Mouse (Mus musculus) lung, embryonic 14.5 days (tissue): ENCODE measurements around the gene C5ar2. TPM values are rescaled to one million over a fixed set of nuclear protein-coding genes. Genes with fewer than 3 reads are reported as not detected.

Experiments used
- ATAC-seq: fragments of 200-750 bp; cut with Nextera tagmentation; 2 replicates; pipeline ENCODE4 v1.8.0; 2017; ENCODE audit warnings: mild to moderate bottlenecking, moderate TSS enrichment, moderate library complexity; ENCODE audit not compliant: insufficient read depth
- DNase-seq: peaks from one replicate; pipeline ENCODE4 v3.0.0-alpha.2; 2015
- H3K27ac ChIP-seq: fragments of 300-500 bp; sonication (generic); 2 replicates; pipeline ENCODE4 v1.5.1; 2014; ENCODE audit warnings: low read depth, mild to moderate bottlenecking, moderate library complexity
- H3K27me3 ChIP-seq: fragments of 300-500 bp; sonication (generic); 2 replicates; pipeline ENCODE4 v1.6.1; 2014; ENCODE audit warnings: low read length, control low read depth; ENCODE audit not compliant: insufficient read depth
- H3K36me3 ChIP-seq: fragments of 300-500 bp; sonication (generic); 2 replicates; pipeline ENCODE4 v1.6.1; 2014; ENCODE audit warnings: control low read depth; ENCODE audit not compliant: insufficient read depth
- H3K4me1 ChIP-seq: fragments of 300-500 bp; sonication (generic); 2 replicates; pipeline ENCODE4 v1.6.1; 2014; ENCODE audit warnings: antibody characterized with exemption, control low read depth; ENCODE audit not compliant: insufficient read depth
- H3K4me2 ChIP-seq: fragments of 300-500 bp; sonication (generic); 2 replicates; pipeline ENCODE4 v1.6.1; 2014; ENCODE audit warnings: mild to moderate bottlenecking
- H3K4me3 ChIP-seq: fragments of 300-500 bp; sonication (generic); 2 replicates; pipeline ENCODE4 v1.5.1; 2014; ENCODE audit warnings: low read depth, low read length
- H3K9ac ChIP-seq: fragments of 300-500 bp; sonication (generic); 2 replicates; pipeline ENCODE4 v1.6.1; 2014
- H3K9me3 ChIP-seq: fragments of 300-500 bp; sonication (generic); 2 replicates; pipeline ENCODE4 v1.6.1; 2016; ENCODE audit warnings: low read depth, low read length, control low read depth
- CTCF ChIP-seq: IDR thresholded peaks from 2 replicates; pipeline ENCODE4 v1.5.1; 2016; ENCODE audit warnings: antibody characterized with exemption, low read depth
- WGBS: fragments of 180-500 bp; shearing (Covaris S2); extraction: QIAGEN DNeasy Blood & Tissue Kit; methylation state at CpG from one replicate; pipeline ENCODE4 v1.1.7; 2014; 5-methylcytosine and 5-hydroxymethylcytosine counted together
- polyA plus RNA-seq: library from polyadenylated mRNA; unstranded; fragments of >200 nt; fragmentation: Nextera tagmentation; extraction: Ambion mirVana; gene quantifications from 2 replicates; pipeline ENCODE4 v1.2.1, GENCODE M21; 2014

C5ar2 gene
- polyA plus RNA-seq, 1 experiment from 2014 or later = 0.05 TPM

DNA sequence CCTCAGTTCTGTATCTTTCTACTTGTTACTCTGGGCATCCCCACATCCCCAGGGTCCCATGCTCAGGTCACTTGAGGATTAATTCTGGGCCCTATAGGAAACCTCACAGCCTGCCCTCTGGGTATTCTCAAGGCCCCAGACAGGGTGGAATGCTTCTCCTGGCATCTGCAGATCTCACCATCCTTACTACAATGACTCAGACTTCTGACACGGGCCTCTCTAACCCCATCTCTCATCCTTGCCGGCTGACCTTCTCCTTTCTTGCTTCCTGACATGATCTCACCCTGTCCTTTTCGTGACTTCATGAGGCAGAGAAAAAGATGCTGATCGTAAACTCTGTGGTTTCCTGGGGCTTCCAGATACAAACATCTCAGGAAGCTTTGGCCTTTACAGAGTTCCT is 10.2 kb upstream of the C5ar2 start:
- no peak for TF ChIP-seq CTCF
- no peaks in the 10 kb centered on the region for H3K27me3 ChIP-seq
- H3K4me2 ChIP-seq = no peak overlapping the region
- no peak for DNase-seq
- no peaks in the 10 kb centered on the region for H3K9me3 ChIP-seq
- no peaks in the 10 kb centered on the region for H3K36me3 ChIP-seq
- no peak overlapping the region for H3K27ac ChIP-seq
- no peak overlapping the region for H3K4me3 ChIP-seq
- H3K4me1 ChIP-seq = no peaks in the 10 kb centered on the region
- 52% methylated on average over 4 of the region's 4 CpGs for WGBS
- H3K9ac ChIP-seq = no peak overlapping the region
- ATAC-seq = no peak

DNA sequence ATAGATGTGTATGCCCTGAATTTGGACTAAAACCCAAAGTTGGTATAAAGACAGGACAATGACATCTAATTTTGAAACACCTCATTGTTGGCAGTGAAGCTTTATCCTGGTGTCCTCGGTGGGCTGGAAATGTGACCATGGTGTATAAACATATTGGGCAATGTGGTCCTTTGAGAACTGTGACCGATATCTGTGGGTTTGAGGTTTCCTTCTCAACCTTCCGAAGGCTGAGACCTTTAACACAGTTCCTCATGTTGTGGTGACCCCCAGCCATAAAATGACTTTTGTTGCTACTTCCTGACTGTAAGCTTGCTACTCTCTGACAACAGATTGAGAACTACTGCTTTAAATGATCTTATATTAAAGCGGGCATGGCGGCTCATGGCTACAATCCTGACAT is 6.7 kb upstream of the C5ar2 start:
- Histone ChIP-seq H3K27me3 (no peaks in the 10 kb centered on the region), H3K27ac (no peak overlapping the region), H3K36me3 (no peaks in the 10 kb centered on the region), H3K9me3 (no peaks in the 10 kb centered on the region), H3K4me1 (no peaks in the 10 kb centered on the region), H3K4me3 (no peak overlapping the region), H3K9ac (no peak overlapping the region), H3K4me2 (no peak overlapping the region)
- DNase-seq = no peak
- TF ChIP-seq CTCF = no peak
- no peak for ATAC-seq
- 78% methylated on average over 5 of the region's 5 CpGs for WGBS

DNA sequence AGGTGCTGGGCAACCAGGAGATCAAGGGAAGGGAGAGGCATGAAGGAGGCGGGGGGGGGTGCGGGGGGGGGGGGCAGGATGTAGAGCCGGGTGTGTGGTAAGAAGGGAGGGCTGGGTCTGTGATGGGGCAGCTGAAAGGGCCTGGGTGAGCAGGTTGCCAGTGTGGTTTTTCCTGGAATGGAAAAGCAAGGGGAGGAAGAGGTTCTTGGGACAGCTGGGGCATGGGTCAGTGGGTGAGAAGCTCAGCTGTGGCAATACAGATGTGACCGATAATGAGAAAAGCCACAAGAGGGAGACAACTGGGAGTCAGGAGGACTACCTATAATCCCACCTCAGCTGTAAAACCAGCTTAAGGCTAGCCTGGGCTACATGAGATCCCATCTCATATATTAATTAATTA is 2.0 kb upstream of the C5ar2 start:
- H3K4me3 ChIP-seq = no peak overlapping the region
- no peaks in the 10 kb centered on the region for H3K36me3 ChIP-seq
- H3K9me3 ChIP-seq = no peaks in the 10 kb centered on the region
- no peak for ATAC-seq
- TF ChIP-seq CTCF = 0 out of 2 replicates have a peak, but pooled peaks have one; percentile 6
- WGBS = 35% methylated on average over 2 of the region's 4 CpGs
- no peak overlapping the region for H3K9ac ChIP-seq
- H3K4me1 ChIP-seq = no peaks in the 10 kb centered on the region
- no peaks in the 10 kb centered on the region for H3K27me3 ChIP-seq
- DNase-seq = no peak
- no peak overlapping the region for H3K27ac ChIP-seq
- H3K4me2 ChIP-seq = no peak overlapping the region

DNA sequence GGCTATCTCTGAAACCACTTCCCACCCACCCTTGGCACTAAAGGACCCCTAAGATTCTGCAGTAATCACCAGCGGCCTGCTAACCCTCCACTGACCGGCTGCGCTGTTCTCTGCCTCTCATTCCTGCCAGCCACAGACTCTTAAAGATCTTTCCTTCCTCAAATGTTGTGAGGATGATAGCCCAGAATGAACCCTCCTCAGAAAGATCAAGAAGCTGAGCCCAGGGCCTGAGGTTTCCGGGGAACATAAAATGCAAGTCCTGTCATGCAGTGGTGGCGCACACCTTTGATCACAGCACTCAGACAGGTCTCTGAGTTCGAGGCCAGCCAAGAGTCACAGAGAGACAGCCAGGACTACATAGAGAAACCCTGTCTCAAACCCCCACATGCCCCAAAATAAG is 1.8 kb downstream of the C5ar2 start:
- Histone ChIP-seq H3K9me3 (no peaks in the 10 kb centered on the region), H3K36me3 (no peaks in the 10 kb centered on the region), H3K4me1 (no peaks in the 10 kb centered on the region), H3K4me2 (no peak overlapping the region), H3K27me3 (no peaks in the 10 kb centered on the region), H3K27ac (no peak overlapping the region), H3K4me3 (no peak overlapping the region), H3K9ac (no peak overlapping the region)
- no peak for TF ChIP-seq CTCF
- WGBS = 73% methylated on average over 6 of the region's 6 CpGs
- DNase-seq (no peak), ATAC-seq (no peak)

DNA sequence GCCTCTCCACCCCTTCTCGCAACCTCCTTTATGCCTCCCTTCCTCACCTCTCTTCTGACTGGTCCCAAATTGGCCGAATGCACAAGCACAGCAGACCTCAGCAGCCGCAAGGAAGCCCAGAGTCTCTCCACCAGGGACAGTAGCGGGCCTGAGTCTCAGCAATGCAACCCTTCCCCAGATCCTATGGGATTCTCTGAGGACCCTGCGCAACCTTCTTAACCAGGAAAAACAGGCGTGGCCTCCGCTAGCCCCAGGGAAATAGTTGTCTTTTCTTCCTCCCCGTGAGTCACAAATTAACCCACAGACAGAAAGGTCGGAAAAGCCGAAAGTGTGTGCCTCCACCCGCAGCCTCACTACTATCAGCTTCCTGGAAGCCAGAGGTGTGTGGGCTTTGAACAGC is 2.2 kb downstream of the C5ar2 start:
- Histone ChIP-seq H3K4me3 (no peak overlapping the region), H3K4me1 (no peaks in the 10 kb centered on the region), H3K27me3 (no peaks in the 10 kb centered on the region), H3K36me3 (no peaks in the 10 kb centered on the region), H3K4me2 (no peak overlapping the region), H3K9me3 (no peaks in the 10 kb centered on the region), H3K27ac (no peak overlapping the region), H3K9ac (no peak overlapping the region)
- no peak for ATAC-seq
- DNase-seq = no peak
- 59% methylated on average over 11 of the region's 11 CpGs for WGBS
- TF ChIP-seq CTCF = no peak

DNA sequence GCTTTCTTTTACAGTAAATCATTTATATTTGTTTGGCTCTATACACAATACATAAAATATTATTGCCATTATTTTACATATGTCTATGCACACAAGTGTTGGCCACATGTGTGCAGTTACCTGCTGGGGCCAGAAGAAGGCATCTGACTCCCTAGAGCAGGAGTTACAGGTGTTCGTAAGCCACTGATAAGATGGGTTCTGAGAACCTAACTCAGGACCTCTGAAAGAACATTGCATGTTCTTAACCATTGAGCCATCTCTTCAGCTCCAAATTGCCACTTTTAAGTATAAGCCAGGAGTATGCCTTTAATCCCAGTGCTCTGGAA is 3.0 kb downstream of the C5ar2 start:
- no peak overlapping the region for H3K4me2 ChIP-seq
- no peak overlapping the region for H3K4me3 ChIP-seq
- no peaks in the 10 kb centered on the region for H3K4me1 ChIP-seq
- 90% methylated on average over 1 of the region's 1 CpGs for WGBS
- no peak overlapping the region for H3K9ac ChIP-seq
- DNase-seq (no peak), ATAC-seq (no peak)
- H3K9me3 ChIP-seq = no peaks in the 10 kb centered on the region
- no peaks in the 10 kb centered on the region for H3K27me3 ChIP-seq
- H3K36me3 ChIP-seq = no peaks in the 10 kb centered on the region
- H3K27ac ChIP-seq = no peak overlapping the region
- no peak for TF ChIP-seq CTCF

DNA sequence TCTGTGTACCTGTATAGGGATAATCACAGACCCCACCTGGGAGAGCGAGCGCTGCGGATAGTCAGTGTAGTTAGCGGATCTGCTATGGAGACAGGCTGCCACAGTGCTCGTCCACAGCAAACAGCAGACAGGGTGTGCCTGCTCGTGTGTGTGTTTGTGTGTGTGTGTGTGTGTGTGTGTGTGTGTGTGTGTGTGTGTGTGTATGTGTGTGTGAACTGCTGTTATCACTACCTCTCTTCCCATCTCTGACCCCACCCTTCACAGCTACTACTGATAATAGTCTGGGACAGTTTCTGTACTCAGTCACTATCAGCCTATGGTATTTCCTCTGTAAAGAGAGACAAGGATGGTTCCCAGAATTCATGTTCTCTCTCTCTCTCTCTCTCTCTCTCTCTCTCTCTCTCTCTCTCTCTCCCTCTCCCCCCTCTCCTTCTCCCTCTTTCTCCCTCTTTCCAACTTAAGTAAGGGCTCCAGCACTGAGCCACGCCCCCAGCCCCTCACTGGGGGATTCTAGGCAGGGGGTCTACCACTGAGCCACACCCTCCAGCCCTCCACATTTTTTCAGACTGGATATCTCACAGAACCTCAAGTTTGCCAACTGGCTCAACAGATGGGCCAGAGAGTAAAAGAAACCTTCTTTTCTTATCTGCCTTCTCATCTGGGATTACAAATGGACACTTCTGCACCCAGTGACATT is 3.5 kb downstream of the C5ar2 start:
- no peaks in the 10 kb centered on the region for H3K36me3 ChIP-seq
- no peak for ATAC-seq
- no peaks in the 10 kb centered on the region for H3K9me3 ChIP-seq
- H3K27ac ChIP-seq = no peak overlapping the region
- no peak overlapping the region for H3K9ac ChIP-seq
- H3K27me3 ChIP-seq = no peaks in the 10 kb centered on the region
- 65% methylated on average over 7 of the region's 7 CpGs for WGBS
- H3K4me3 ChIP-seq = no peak overlapping the region
- TF ChIP-seq CTCF = no peak
- H3K4me2 ChIP-seq = no peak overlapping the region
- H3K4me1 ChIP-seq = no peaks in the 10 kb centered on the region
- DNase-seq = no peak

DNA sequence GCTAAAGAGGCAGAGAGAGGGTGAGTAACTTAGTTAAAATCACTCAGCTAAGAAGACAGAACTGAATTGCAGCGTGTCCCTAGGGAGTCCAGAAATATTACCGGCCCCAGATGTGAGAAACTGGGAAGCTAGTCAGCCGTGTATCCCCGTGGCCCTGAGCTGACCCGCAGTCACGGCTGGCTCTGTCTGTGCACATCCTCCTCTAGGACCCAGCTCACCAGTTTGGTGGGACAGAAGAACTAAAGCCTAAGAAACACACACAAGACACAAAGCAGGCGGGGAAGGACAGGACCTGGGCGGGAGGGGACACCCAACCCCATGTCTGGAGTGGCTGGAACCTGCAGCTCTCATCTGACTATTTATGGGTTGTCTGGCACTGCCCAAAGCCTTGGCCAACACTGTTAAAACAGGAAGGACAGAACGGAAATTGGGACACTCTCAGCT is 4.4 kb downstream of the C5ar2 start:
- H3K9ac ChIP-seq = no peak overlapping the region
- DNase-seq (no peak), ATAC-seq (no peak)
- H3K4me3 ChIP-seq = no peak overlapping the region
- no peaks in the 10 kb centered on the region for H3K4me1 ChIP-seq
- no peak overlapping the region for H3K27ac ChIP-seq
- H3K4me2 ChIP-seq = no peak overlapping the region
- no peak for TF ChIP-seq CTCF
- WGBS = 61% methylated on average over 9 of the region's 9 CpGs
- no peaks in the 10 kb centered on the region for H3K9me3 ChIP-seq
- H3K36me3 ChIP-seq = no peaks in the 10 kb centered on the region
- H3K27me3 ChIP-seq = no peaks in the 10 kb centered on the region
